Mouse (Mus musculus) neural tube, embryonic 14.5 days (tissue): Measurements from ENCODE around the gene Prom2. TPM values are rescaled to one million over a fixed set of nuclear protein-coding genes. Genes with fewer than 3 reads are reported as not detected.

Experiments used
- ATAC-seq: fragments of 200-750 bp; cut with Nextera tagmentation; 2 replicates; pipeline ENCODE4 v1.8.0; 2017; ENCODE audit warnings: low read depth, mild to moderate bottlenecking, moderate TSS enrichment, moderate library complexity
- H3K27ac ChIP-seq: fragments of 300-500 bp; sonication (generic); 2 replicates; pipeline ENCODE4 v1.5.1; 2014; ENCODE audit warnings: low read depth, mild to moderate bottlenecking, control low read depth, low read length, moderate library complexity, mixed read lengths
- H3K27me3 ChIP-seq: fragments of 300-500 bp; sonication (generic); 2 replicates; pipeline ENCODE4 v1.6.1; 2014; ENCODE audit warnings: low read length; ENCODE audit not compliant: control insufficient read depth, insufficient read depth
- H3K36me3 ChIP-seq: fragments of 300-500 bp; sonication (generic); 2 replicates; pipeline ENCODE4 v1.6.1; 2014; ENCODE audit warnings: low read length, mixed read lengths; ENCODE audit not compliant: control insufficient read depth, insufficient read depth
- H3K4me1 ChIP-seq: fragments of 300-500 bp; sonication (generic); 2 replicates; pipeline ENCODE4 v1.6.1; 2014; ENCODE audit warnings: low read length; ENCODE audit not compliant: control insufficient read depth, insufficient read depth
- H3K4me2 ChIP-seq: fragments of 300-500 bp; sonication (generic); 2 replicates; pipeline ENCODE4 v1.6.1; 2014; ENCODE audit warnings: mild to moderate bottlenecking, low read depth, low read length, control low read depth
- H3K4me3 ChIP-seq: fragments of 300-500 bp; sonication (generic); 2 replicates; pipeline ENCODE4 v1.5.1; 2014; ENCODE audit warnings: low read depth, low read length, control low read depth, mixed read lengths
- H3K9ac ChIP-seq: fragments of 300-500 bp; sonication (generic); replicated peaks from 2 replicates; pipeline ENCODE4 v1.6.1; 2014; ENCODE audit warnings: low read depth, mild to moderate bottlenecking, control low read depth, low read length, mixed read lengths
- H3K9me3 ChIP-seq: fragments of 300-500 bp; sonication (generic); 2 replicates; pipeline ENCODE4 v1.6.1; 2016; ENCODE audit warnings: low read length; ENCODE audit not compliant: control insufficient read depth
- WGBS: fragments of 180-500 bp; shearing (Covaris S2); extraction: QIAGEN DNeasy Blood & Tissue Kit; methylation state at CpG from one replicate; pipeline ENCODE4 v1.1.7; 2014; 5-methylcytosine and 5-hydroxymethylcytosine counted together
- polyA plus RNA-seq: library from polyadenylated mRNA; unstranded; fragments of >200 nt; fragmentation: Nextera tagmentation; extraction: Ambion mirVana; gene quantifications from 2 replicates; pipeline ENCODE4 v1.2.1, GENCODE M21; 2014

The Prom2 gene
- polyA plus RNA-seq, 1 experiment from 2014 or later = not detected

GRCm38 (mm10) chr2:127559070-127559966, 18.1 kb upstream of the Prom2 start:
- Histone ChIP-seq H3K36me3 (no peaks in the 10 kb centered on the region), H3K4me2 (peak overlapping the region; percentile 41), H3K27ac (no peak overlapping the region), H3K4me1 (no peaks in the 10 kb centered on the region), H3K9ac (0 out of 2 replicates have a peak overlapping the region, but pooled peaks have one; percentile 8), H3K9me3 (no peaks in the 10 kb centered on the region), H3K27me3 (no peaks in the 10 kb centered on the region), H3K4me3 (peak overlapping the region; percentile 17)
- WGBS = 9% methylated on average over 18 of the region's 18 CpGs
- peak; percentile 100 for ATAC-seq

GRCm38 (mm10) chr2:127551078-127551477, 9.8 kb upstream of the Prom2 start:
- no peaks in the 10 kb centered on the region for H3K36me3 ChIP-seq
- H3K9ac ChIP-seq = no peak overlapping the region
- ATAC-seq = no peak; the same call in 1 of the 2 replicates

GRCm38 (mm10) chr2:127550446-127550845, 9.2 kb upstream of the Prom2 start:
- 70% methylated on average over 1 of the region's 1 CpGs for WGBS

More at GRCm38 (mm10) chr2:127551078-127551477, 9.8 kb upstream of the Prom2 start:
- WGBS = 62% methylated on average over 5 of the region's 5 CpGs
- no peaks in the 10 kb centered on the region for H3K9me3 ChIP-seq
- no peak overlapping the region for H3K4me2 ChIP-seq
- H3K4me1 ChIP-seq = no peaks in the 10 kb centered on the region
- H3K27me3 ChIP-seq = no peaks in the 10 kb centered on the region
- H3K27ac ChIP-seq = no peak overlapping the region
- no peak overlapping the region for H3K4me3 ChIP-seq

GRCm38 (mm10) chr2:127549711-127550110, 8.4 kb upstream of the Prom2 start:
- H3K4me1 ChIP-seq = no peaks in the 10 kb centered on the region
- H3K36me3 ChIP-seq = no peaks in the 10 kb centered on the region
- no peak overlapping the region for H3K27ac ChIP-seq

More at GRCm38 (mm10) chr2:127550446-127550845, 9.2 kb upstream of the Prom2 start:
- Histone ChIP-seq H3K9ac (no peak overlapping the region), H3K36me3 (no peaks in the 10 kb centered on the region), H3K9me3 (no peaks in the 10 kb centered on the region), H3K4me1 (no peaks in the 10 kb centered on the region), H3K4me3 (no peak overlapping the region), H3K27ac (no peak overlapping the region), H3K4me2 (no peak overlapping the region), H3K27me3 (no peaks in the 10 kb centered on the region)
- ATAC-seq = no peak

GRCm38 (mm10) chr2:127548342-127549074, 7.2 kb upstream of the Prom2 start:
- H3K27ac ChIP-seq = no peak overlapping the region
- 85% methylated on average over 5 of the region's 5 CpGs for WGBS
- no peaks in the 10 kb centered on the region for H3K4me1 ChIP-seq
- ATAC-seq = no peak
- no peaks in the 10 kb centered on the region for H3K9me3 ChIP-seq
- no peak overlapping the region for H3K4me2 ChIP-seq
- no peak overlapping the region for H3K4me3 ChIP-seq
- no peaks in the 10 kb centered on the region for H3K27me3 ChIP-seq
- H3K36me3 ChIP-seq = no peaks in the 10 kb centered on the region
- H3K9ac ChIP-seq = no peak overlapping the region

More at GRCm38 (mm10) chr2:127549711-127550110, 8.4 kb upstream of the Prom2 start:
- Histone ChIP-seq H3K4me3 (no peak overlapping the region), H3K27me3 (no peaks in the 10 kb centered on the region), H3K9ac (no peak overlapping the region), H3K9me3 (no peaks in the 10 kb centered on the region), H3K4me2 (no peak overlapping the region)
- ATAC-seq = no peak

GRCm38 (mm10) chr2:127541697-127542096, 430 bp upstream of the Prom2 start:
- Histone ChIP-seq H3K9ac (no peak overlapping the region), H3K27ac (no peak overlapping the region), H3K36me3 (no peaks in the 10 kb centered on the region), H3K27me3 (peaks cover 38% of the 10 kb centered on the region), H3K4me1 (no peaks in the 10 kb centered on the region), H3K4me3 (no peak overlapping the region), H3K9me3 (no peaks in the 10 kb centered on the region), H3K4me2 (no peak overlapping the region)
- ATAC-seq = no peak
- 95% methylated on average over 2 of the region's 2 CpGs for WGBS

GRCm38 (mm10) chr2:127539494-127539893, 1.8 kb downstream of the Prom2 start:
- no peak overlapping the region for H3K27ac ChIP-seq
- no peak overlapping the region for H3K4me2 ChIP-seq
- H3K9me3 ChIP-seq = no peaks in the 10 kb centered on the region
- no peaks in the 10 kb centered on the region for H3K36me3 ChIP-seq
- peaks cover 38% of the 10 kb centered on the region for H3K27me3 ChIP-seq
- H3K4me1 ChIP-seq = no peaks in the 10 kb centered on the region
- H3K4me3 ChIP-seq = no peak overlapping the region
- H3K9ac ChIP-seq = no peak overlapping the region
- ATAC-seq = no peak
- 20% methylated on average over 4 of the region's 4 CpGs for WGBS

GRCm38 (mm10) chr2:127537548-127537947, 3.7 kb downstream of the Prom2 start:
- Histone ChIP-seq H3K9me3 (no peaks in the 10 kb centered on the region), H3K27me3 (peaks cover 34% of the 10 kb centered on the region), H3K36me3 (no peaks in the 10 kb centered on the region), H3K4me2 (no peak overlapping the region), H3K4me3 (no peak overlapping the region), H3K9ac (no peak overlapping the region), H3K27ac (no peak overlapping the region), H3K4me1 (no peaks in the 10 kb centered on the region)
- 75% methylated on average over 3 of the region's 3 CpGs for WGBS
- no peak for ATAC-seq

GRCm38 (mm10) chr2:127535363-127535762, 5.9 kb downstream of the Prom2 start:
- ATAC-seq = no peak
- no peak overlapping the region for H3K4me3 ChIP-seq
- H3K36me3 ChIP-seq = no peaks in the 10 kb centered on the region
- H3K27ac ChIP-seq = no peak overlapping the region
- peaks cover 12% of the 10 kb centered on the region for H3K27me3 ChIP-seq
- no peaks in the 10 kb centered on the region for H3K4me1 ChIP-seq
- H3K4me2 ChIP-seq = no peak overlapping the region
- H3K9me3 ChIP-seq = no peaks in the 10 kb centered on the region
- H3K9ac ChIP-seq = no peak overlapping the region
- 88% methylated on average over 9 of the region's 9 CpGs for WGBS
